Comparison of ENCODE assay signal across 8 mouse cellular contexts in genomic region chr19:6532656-6533055, GRCm38 (mm10). TPM values are rescaled to one million over a fixed set of nuclear protein-coding genes. Genes with fewer than 3 reads are reported as not detected.
A peak's percentile ranks its signal among the peaks of the same experiment; 100 is the strongest.
DNase-seq lines count a peak whose midpoint lies in the region; ATAC-seq lines count a peak whose summit lies in the region.

No protein-coding gene starts in this region.

- peaks cover 36% of the 10 kb centered on the region for H3K4me1 ChIP-seq in midbrain, embryonic 11.5 days (ENCODE audit: control insufficient read depth, insufficient read depth, low read length)

- peak; percentile 69 for DNase-seq in adrenal gland, postnatal 14 days
- DNase-seq in adrenal gland, adult 18-20 months (ENCODE audit: low spot score in 2 of 2) = no peak
- DNase-seq in embryo, embryonic 11 days = peak; percentile 54
- DNase-seq in heart, postnatal 4 days = peak; percentile 49
- peak; percentile 90 for DNase-seq in midbrain, embryonic 11.5 days (ENCODE audit: low spot score, missing footprints)
- no peak for DNase-seq in ovary, postnatal 36 days (ENCODE audit: low spot score)
- no peak for DNase-seq in right cerebral cortex, postnatal 14 days

- no peaks in the 10 kb centered on the region for H3K36me3 ChIP-seq in midbrain, embryonic 11.5 days (ENCODE audit: control insufficient read depth, insufficient read depth, low read length)

- no peaks in the 10 kb centered on the region; the same call in 1 of the 2 replicates for H3K27me3 ChIP-seq in midbrain, embryonic 11.5 days (ENCODE audit: control insufficient read depth, insufficient read depth, low read length)

- H3K9me3 ChIP-seq in midbrain, embryonic 11.5 days (ENCODE audit: control insufficient read depth, low read length) = no peaks in the 10 kb centered on the region

- peak overlapping the region; percentile 89 for H3K4me2 ChIP-seq in midbrain, embryonic 11.5 days

- WGBS in midbrain, embryonic 11.5 days = 4% methylated on average over 12 of the region's 13 CpGs

- H3K27ac ChIP-seq in midbrain, embryonic 11.5 days (ENCODE audit: low read depth, low read length) = no peak overlapping the region

- ATAC-seq in midbrain, embryonic 11.5 days (ENCODE audit: low FRiP score) = 0 out of 2 replicates have a peak, but pooled peaks have one; percentile 31
- ATAC-seq in megakaryocyte progenitor cell, adult 5-6 weeks (replicated peaks; ENCODE audit: poor library complexity) = no peak

- peak overlapping the region; percentile 85 for H3K9ac ChIP-seq in midbrain, embryonic 11.5 days (ENCODE audit: low read length)

- peak overlapping the region; percentile 42; the same call in 1 of the 2 replicates for H3K4me3 ChIP-seq in midbrain, embryonic 11.5 days (ENCODE audit: low read depth, low read length)

RNA-seq across cellular contexts. Expression of gene Slc22a12, which starts 10.2 kb away (rescaled TPM):
- 0.64 TPM in 1 of 2 replicates, not detected in the other for total RNA-seq in adrenal gland, postnatal 14 days (2021)
- total RNA-seq in adrenal gland, adult 18-20 months (2021) = under 1 TPM in 1 of 2 experiments, not detected in 1; 0.17 TPM
- total RNA-seq in heart, postnatal 4 days (2021) = not detected
- polyA plus RNA-seq in midbrain, embryonic 11.5 days (2014; fragmentation: Nextera tagmentation; extraction: Ambion mirVana) = not detected in 2 replicates
- not detected in 2 replicates for total RNA-seq in megakaryocyte progenitor cell, adult 5-6 weeks (2015)
- total RNA-seq in megakaryocyte progenitor cell, adult 5-6 weeks (2017) = not detected in 2 replicates

Comparison
In these comparisons a context has a peak if more than half of its experiments do, and no peak if none do; other contexts are left out.
1. DNase-seq: peak in adrenal gland, postnatal 14 days (single experiment), embryo, embryonic 11 days (single experiment), heart, postnatal 4 days (single experiment) and midbrain, embryonic 11.5 days (single experiment); none in adrenal gland, adult 18-20 months (0 of 2), ovary, postnatal 36 days (single experiment) and right cerebral cortex, postnatal 14 days (single experiment).